Mouse (Mus musculus) megakaryocyte, embryonic 14.5 days (primary cell): ENCODE results near the gene Rnf24.

Experiments
- FLI1 ChIP-seq: IDR thresholded peaks from 2 replicates; pipeline ENCODE4 v1.6.1; 2012; ENCODE audit warnings: low read length, inconsistent platforms, mixed read lengths
- GATA1 ChIP-seq: IDR thresholded peaks from 3 replicates; pipeline ENCODE4 v1.6.1; 2012; ENCODE audit warnings: mixed read lengths, low read length, inconsistent platforms, borderline replicate concordance

DNA sequence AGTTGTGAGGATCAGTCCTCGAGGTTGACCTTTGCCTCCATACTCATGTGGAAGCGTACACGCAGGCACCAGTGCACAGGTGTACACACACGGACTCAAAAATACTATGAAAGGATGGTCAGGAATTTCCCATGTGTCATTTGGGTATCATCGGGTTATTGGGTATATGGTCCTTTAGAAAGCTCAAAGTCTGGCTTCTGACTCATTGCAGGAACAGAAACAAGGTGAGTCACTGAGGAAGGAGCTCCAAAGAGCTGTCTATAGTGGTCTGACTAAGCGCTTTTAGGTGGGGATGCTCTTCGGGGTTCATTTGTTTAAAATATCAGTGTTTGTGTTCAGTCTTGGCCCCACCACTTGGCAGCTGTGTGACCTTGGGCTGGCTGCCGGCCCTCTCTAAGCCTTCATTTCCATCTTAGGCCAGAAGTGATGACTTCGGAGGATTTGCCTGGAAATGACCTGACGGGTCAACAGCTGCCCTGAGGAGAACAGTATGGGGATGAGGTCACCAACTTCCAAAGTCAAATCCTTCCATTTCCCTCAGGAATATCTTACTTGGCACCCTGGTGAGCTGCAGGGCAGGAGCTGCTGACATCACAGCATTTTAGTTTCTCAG, 33.8 kb upstream of the Rnf24 start:
- TF ChIP-seq GATA1 (no peak), FLI1 (no peak)
